ENCODE assay signal across 8 mouse cellular contexts in genomic region chr5:111890800-111891199, GRCm38 (mm10).
DNase-seq lines count a peak whose midpoint lies in the region; ATAC-seq lines count a peak whose summit lies in the region.

No protein-coding gene starts in this region.

- peaks cover 60% of the 10 kb centered on the region for H3K4me1 ChIP-seq in hindbrain, embryonic 12.5 days
- H3K4me1 ChIP-seq in limb, embryonic 13.5 days = peaks cover 84% of the 10 kb centered on the region
- peaks cover 34% of the 10 kb centered on the region for H3K4me1 ChIP-seq in stomach, embryonic 14.5 days (ENCODE audit: control insufficient read depth, insufficient read depth, low read length)

- 0 out of 2 replicates have a peak overlapping the region, but pooled peaks have one; percentile 40 for H3K27ac ChIP-seq in hindbrain, embryonic 12.5 days
- H3K27ac ChIP-seq in limb, embryonic 13.5 days = peak overlapping the region; percentile 96
- H3K27ac ChIP-seq in stomach, embryonic 14.5 days (ENCODE audit: low read length) = peak overlapping the region; percentile 92

- WGBS in hindbrain, embryonic 12.5 days = 51% methylated on average over 7 of the region's 7 CpGs
- 5% methylated on average over 7 of the region's 7 CpGs for WGBS in limb, embryonic 13.5 days
- WGBS in stomach, embryonic 14.5 days = 25% methylated on average over 7 of the region's 7 CpGs

- H3K4me3 ChIP-seq in hindbrain, embryonic 12.5 days = no peak overlapping the region
- H3K4me3 ChIP-seq in limb, embryonic 13.5 days = no peak overlapping the region
- no peak overlapping the region for H3K4me3 ChIP-seq in stomach, embryonic 14.5 days (ENCODE audit: low read depth, low read length)

- H3K4me2 ChIP-seq in hindbrain, embryonic 12.5 days (replicated peaks) = no peak overlapping the region
- H3K4me2 ChIP-seq in limb, embryonic 13.5 days (replicated peaks) = peak overlapping the region; percentile 44
- no peak overlapping the region for H3K4me2 ChIP-seq in stomach, embryonic 14.5 days (replicated peaks; ENCODE audit: low read depth, low read length)

- no peak for ATAC-seq in hindbrain, embryonic 12.5 days (ENCODE audit: low FRiP score)
- peak; percentile 89 for ATAC-seq in limb, embryonic 13.5 days (ENCODE audit: low FRiP score, low read depth)
- ATAC-seq in stomach, embryonic 14.5 days (ENCODE audit: insufficient number of reproducible peaks, insufficient read depth, low FRiP score, low read depth) = peak; percentile 72; the same call in 1 of the 2 replicates
- ATAC-seq in erythroid progenitor cell, adult 5-6 weeks (replicated peaks; ENCODE audit: low FRiP score, poor library complexity, severe bottlenecking) = no peak
- ATAC-seq in erythroblast, adult 5-6 weeks (replicated peaks; ENCODE audit: low FRiP score, poor library complexity, severe bottlenecking) = no peak

- no peaks in the 10 kb centered on the region for H3K9me3 ChIP-seq in hindbrain, embryonic 12.5 days (replicated peaks)
- no peaks in the 10 kb centered on the region for H3K9me3 ChIP-seq in limb, embryonic 13.5 days
- H3K9me3 ChIP-seq in stomach, embryonic 14.5 days (ENCODE audit: control insufficient read depth, low read depth, low read length) = no peaks in the 10 kb centered on the region

- H3K36me3 ChIP-seq in hindbrain, embryonic 12.5 days = no peaks in the 10 kb centered on the region
- H3K36me3 ChIP-seq in limb, embryonic 13.5 days = no peaks in the 10 kb centered on the region
- H3K36me3 ChIP-seq in stomach, embryonic 14.5 days (ENCODE audit: control insufficient read depth, insufficient read depth, low read length) = no peaks in the 10 kb centered on the region

- peaks cover 8% of the 10 kb centered on the region for H3K27me3 ChIP-seq in hindbrain, embryonic 12.5 days
- peaks cover 22% of the 10 kb centered on the region for H3K27me3 ChIP-seq in limb, embryonic 13.5 days
- H3K27me3 ChIP-seq in stomach, embryonic 14.5 days (ENCODE audit: control insufficient read depth, insufficient read depth, low read length) = no peaks in the 10 kb centered on the region

- no peak overlapping the region for H3K9ac ChIP-seq in hindbrain, embryonic 12.5 days
- no peak overlapping the region for H3K9ac ChIP-seq in limb, embryonic 13.5 days
- H3K9ac ChIP-seq in stomach, embryonic 14.5 days (replicated peaks; ENCODE audit: low read depth, low read length) = no peak overlapping the region

- DNase-seq in right cerebral cortex, postnatal 10 days (ENCODE audit: low spot score in 2 of 2) = peak; percentile 64 to 69
- no peak for DNase-seq in right cerebral cortex, adult 2 months (ENCODE audit: low spot score in 2 of 2)
- DNase-seq in gastrocnemius, adult 18-20 months (ENCODE audit: low spot score) = peak; percentile 89

Comparison
In these comparisons a context has a peak if more than half of its experiments do, and no peak if none do; other contexts are left out.
1. DNase-seq: peak in right cerebral cortex, postnatal 10 days (2 of 2) and gastrocnemius, adult 18-20 months (single experiment); none in right cerebral cortex, adult 2 months (0 of 2).
2. ATAC-seq: peak in limb, embryonic 13.5 days (single experiment) and stomach, embryonic 14.5 days (single experiment); none in hindbrain, embryonic 12.5 days (single experiment), erythroid progenitor cell, adult 5-6 weeks (single experiment) and erythroblast, adult 5-6 weeks (single experiment).
3. H3K27ac ChIP-seq: peak in every context shown above with its lines; median percentile 96 in limb, embryonic 13.5 days; 92 in stomach, embryonic 14.5 days; 40 in hindbrain, embryonic 12.5 days.